Mouse (Mus musculus): ENCODE data around the gene Wasf2. TPM values are rescaled to one million over a fixed set of nuclear protein-coding genes. Genes with fewer than 3 reads are reported as not detected.
A peak's percentile ranks its signal among the peaks of the same experiment; 100 is the strongest.

Gene Wasf2
- polyA plus RNA-seq, 1 experiment: 62.0 TPM

- H3ac ChIP-seq (ENCODE audit: control insufficient read depth, insufficient read length): no peak overlapping the region
- peak overlapping the region; percentile 18 for H3K4me3 ChIP-seq
- H3K27me3 ChIP-seq (ENCODE audit: control insufficient read depth, insufficient read depth, insufficient read length): no peaks in the 10 kb centered on the region
- TF ChIP-seq POLR2A (IDR thresholded peaks at IDR 0.05; ENCODE audit: insufficient read length, low read depth) (no peak), SRF (IDR thresholded peaks at IDR 0.05; ENCODE audit: control insufficient read depth, insufficient read length, low read depth) (no peak), MYOD1 (IDR thresholded peaks at IDR 0.05; ENCODE audit: control insufficient read depth in 1 of 3, insufficient read length in 2 of 3, low read depth in 2 of 3) (no peak), MAX (IDR thresholded peaks at IDR 0.05; ENCODE audit: low read depth) (no peak), TCF12 (IDR thresholded peaks at IDR 0.05; ENCODE audit: insufficient read depth, poor library complexity, severe bottlenecking) (no peak), CEBPB (IDR thresholded peaks at IDR 0.05; ENCODE audit: insufficient read depth, poor library complexity, severe bottlenecking) (no peak), MYOG (IDR thresholded peaks at IDR 0.05; ENCODE audit: control insufficient read depth in 1 of 3, insufficient read depth in 1 of 3, insufficient read length in 2 of 3, low read depth in 2 of 3) (no peak), E2F4 (IDR thresholded peaks at IDR 0.05; ENCODE audit: insufficient read depth) (no peak), REST (IDR thresholded peaks at IDR 0.05; ENCODE audit: insufficient read depth, insufficient read length) (no peak), USF1 (IDR thresholded peaks at IDR 0.05; ENCODE audit: low read depth) (no peak), POLR2AphosphoS2 (IDR thresholded peaks at IDR 0.05; ENCODE audit: insufficient read length, low read depth) (no peak)
- peak overlapping the region; percentile 92 for H3K4me2 ChIP-seq (ENCODE audit: low read depth)
- no peaks in the 10 kb centered on the region for H3K36me3 ChIP-seq (ENCODE audit: control insufficient read depth, insufficient read depth)
- no peaks in the 10 kb centered on the region for H3K79me2 ChIP-seq (ENCODE audit: control insufficient read depth, insufficient read depth)
These were observed 82.9 kb downstream of the Wasf2 start for GRCm38 (mm10) chr4:133213268-133213590.

DNA sequence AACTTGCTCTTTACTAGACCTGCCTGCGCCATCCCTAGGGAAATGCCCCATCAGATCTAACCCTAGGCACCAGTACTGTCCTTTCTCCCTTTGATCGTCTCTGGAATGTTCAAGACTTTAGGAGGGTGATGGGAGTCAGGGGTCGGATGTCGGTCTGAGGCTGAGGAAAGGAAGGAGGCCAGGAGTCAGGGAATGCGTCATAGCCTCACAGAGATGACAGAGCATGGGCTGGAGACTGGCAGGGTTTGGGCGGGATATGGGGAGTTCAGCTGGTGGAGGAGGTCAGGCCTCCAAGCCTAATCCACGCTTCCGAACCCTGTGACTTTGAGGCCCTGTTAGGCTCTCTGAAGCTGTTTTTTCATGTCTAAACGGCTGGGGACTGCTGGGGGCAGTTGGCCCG, 83.4 kb downstream of the Wasf2 start:
- Histone ChIP-seq H3K36me3 (ENCODE audit: control insufficient read depth, insufficient read depth) (no peaks in the 10 kb centered on the region), H3K4me2 (ENCODE audit: low read depth) (peak overlapping the region; percentile 92), H3ac (ENCODE audit: control insufficient read depth, insufficient read length) (no peak overlapping the region), H3K4me3 (peak overlapping the region; percentile 18), H3K27me3 (ENCODE audit: control insufficient read depth, insufficient read depth, insufficient read length) (no peaks in the 10 kb centered on the region), H3K79me2 (ENCODE audit: control insufficient read depth, insufficient read depth) (no peaks in the 10 kb centered on the region)
- no peak for TF ChIP-seq CEBPB (IDR thresholded peaks at IDR 0.05; ENCODE audit: insufficient read depth, poor library complexity, severe bottlenecking)
- no peak for TF ChIP-seq MYOD1 (IDR thresholded peaks at IDR 0.05; ENCODE audit: control insufficient read depth in 1 of 3, insufficient read length in 2 of 3, low read depth in 2 of 3)
- no peak for TF ChIP-seq TCF12 (IDR thresholded peaks at IDR 0.05; ENCODE audit: insufficient read depth, poor library complexity, severe bottlenecking)
- TF ChIP-seq MAX (IDR thresholded peaks at IDR 0.05; ENCODE audit: low read depth): no peak
- no peak for TF ChIP-seq TCF3 (IDR thresholded peaks at IDR 0.05; ENCODE audit: insufficient read length, low read depth)
- no peak for TF ChIP-seq REST (IDR thresholded peaks at IDR 0.05; ENCODE audit: insufficient read depth, insufficient read length)
- TF ChIP-seq SRF (IDR thresholded peaks at IDR 0.05; ENCODE audit: control insufficient read depth, insufficient read length, low read depth): no peak
- no peak for TF ChIP-seq POLR2AphosphoS2 (IDR thresholded peaks at IDR 0.05; ENCODE audit: insufficient read length, low read depth)
- no peak for TF ChIP-seq USF1 (IDR thresholded peaks at IDR 0.05; ENCODE audit: low read depth)
- no peak for TF ChIP-seq E2F4 (IDR thresholded peaks at IDR 0.05; ENCODE audit: insufficient read depth)
- no peak for TF ChIP-seq MYOG (IDR thresholded peaks at IDR 0.05; ENCODE audit: control insufficient read depth in 1 of 3, insufficient read depth in 1 of 3, insufficient read length in 2 of 3, low read depth in 2 of 3)
- TF ChIP-seq POLR2A (IDR thresholded peaks at IDR 0.05; ENCODE audit: insufficient read length, low read depth): no peak

GRCm38 (mm10) chr4:133217641-133218040, 87.3 kb downstream of the Wasf2 start:
- H3K4me2 ChIP-seq (ENCODE audit: low read depth): no peak overlapping the region
- TF ChIP-seq CEBPB (IDR thresholded peaks at IDR 0.05; ENCODE audit: insufficient read depth, poor library complexity, severe bottlenecking) (no peak), POLR2AphosphoS2 (IDR thresholded peaks at IDR 0.05; ENCODE audit: insufficient read length, low read depth) (no peak), USF1 (IDR thresholded peaks at IDR 0.05; ENCODE audit: low read depth) (peak; percentile 32), MYOD1 (IDR thresholded peaks at IDR 0.05; ENCODE audit: control insufficient read depth in 1 of 3, insufficient read length in 2 of 3, low read depth in 2 of 3) (no peak)
- H3K4me3 ChIP-seq: no peak overlapping the region
- no peaks in the 10 kb centered on the region for H3K36me3 ChIP-seq (ENCODE audit: control insufficient read depth, insufficient read depth)
- H3K27me3 ChIP-seq (ENCODE audit: control insufficient read depth, insufficient read depth, insufficient read length): peaks cover 31% of the 10 kb centered on the region
- H3ac ChIP-seq (ENCODE audit: control insufficient read depth, insufficient read length): no peak overlapping the region
- no peaks in the 10 kb centered on the region for H3K79me2 ChIP-seq (ENCODE audit: control insufficient read depth, insufficient read depth)

- Histone ChIP-seq H3ac (ENCODE audit: control insufficient read depth, insufficient read length) (no peak overlapping the region), H3K79me2 (ENCODE audit: control insufficient read depth, insufficient read depth) (no peaks in the 10 kb centered on the region), H3K4me2 (ENCODE audit: low read depth) (no peak overlapping the region), H3K4me3 (no peak overlapping the region), H3K36me3 (ENCODE audit: control insufficient read depth, insufficient read depth) (no peaks in the 10 kb centered on the region), H3K27me3 (ENCODE audit: control insufficient read depth, insufficient read depth, insufficient read length) (peaks cover 39% of the 10 kb centered on the region)
- TF ChIP-seq MAX (IDR thresholded peaks at IDR 0.05; ENCODE audit: low read depth): no peak
- no peak for TF ChIP-seq E2F4 (IDR thresholded peaks at IDR 0.05; ENCODE audit: insufficient read depth)
- TF ChIP-seq REST (IDR thresholded peaks at IDR 0.05; ENCODE audit: insufficient read depth, insufficient read length): no peak
- TF ChIP-seq POLR2A (IDR thresholded peaks at IDR 0.05; ENCODE audit: insufficient read length, low read depth): no peak
- no peak for TF ChIP-seq POLR2AphosphoS2 (IDR thresholded peaks at IDR 0.05; ENCODE audit: insufficient read length, low read depth)
- no peak for TF ChIP-seq USF1 (IDR thresholded peaks at IDR 0.05; ENCODE audit: low read depth)
- no peak for TF ChIP-seq SRF (IDR thresholded peaks at IDR 0.05; ENCODE audit: control insufficient read depth, insufficient read length, low read depth)
- no peak for TF ChIP-seq MYOD1 (IDR thresholded peaks at IDR 0.05; ENCODE audit: control insufficient read depth in 1 of 3, insufficient read length in 2 of 3, low read depth in 2 of 3)
- TF ChIP-seq TCF12 (IDR thresholded peaks at IDR 0.05; ENCODE audit: insufficient read depth, poor library complexity, severe bottlenecking): no peak
- TF ChIP-seq CEBPB (IDR thresholded peaks at IDR 0.05; ENCODE audit: insufficient read depth, poor library complexity, severe bottlenecking): no peak
- TF ChIP-seq TCF3 (IDR thresholded peaks at IDR 0.05; ENCODE audit: insufficient read length, low read depth): no peak
- TF ChIP-seq MYOG (IDR thresholded peaks at IDR 0.05; ENCODE audit: control insufficient read depth in 1 of 3, insufficient read depth in 1 of 3, insufficient read length in 2 of 3, low read depth in 2 of 3): no peak
These were observed 88.4 kb downstream of the Wasf2 start for GRCm38 (mm10) chr4:133218745-133219144.

- Histone ChIP-seq H3K36me3 (ENCODE audit: control insufficient read depth, insufficient read depth) (no peaks in the 10 kb centered on the region), H3K79me2 (ENCODE audit: control insufficient read depth, insufficient read depth) (no peaks in the 10 kb centered on the region), H3K4me2 (ENCODE audit: low read depth) (no peak overlapping the region), H3ac (ENCODE audit: control insufficient read depth, insufficient read length) (no peak overlapping the region), H3K4me3 (no peak overlapping the region), H3K27me3 (ENCODE audit: control insufficient read depth, insufficient read depth, insufficient read length) (peaks cover 39% of the 10 kb centered on the region)
- TF ChIP-seq USF1 (IDR thresholded peaks at IDR 0.05; ENCODE audit: low read depth): no peak
- TF ChIP-seq MYOG (IDR thresholded peaks at IDR 0.05; ENCODE audit: control insufficient read depth in 1 of 3, insufficient read depth in 1 of 3, insufficient read length in 2 of 3, low read depth in 2 of 3): no peak
- TF ChIP-seq TCF12 (IDR thresholded peaks at IDR 0.05; ENCODE audit: insufficient read depth, poor library complexity, severe bottlenecking): no peak
- TF ChIP-seq MYOD1 (IDR thresholded peaks at IDR 0.05; ENCODE audit: control insufficient read depth in 1 of 3, insufficient read length in 2 of 3, low read depth in 2 of 3): no peak
- TF ChIP-seq TCF3 (IDR thresholded peaks at IDR 0.05; ENCODE audit: insufficient read length, low read depth): no peak
- no peak for TF ChIP-seq E2F4 (IDR thresholded peaks at IDR 0.05; ENCODE audit: insufficient read depth)
- TF ChIP-seq POLR2AphosphoS2 (IDR thresholded peaks at IDR 0.05; ENCODE audit: insufficient read length, low read depth): no peak
- TF ChIP-seq SRF (IDR thresholded peaks at IDR 0.05; ENCODE audit: control insufficient read depth, insufficient read length, low read depth): no peak
- no peak for TF ChIP-seq MAX (IDR thresholded peaks at IDR 0.05; ENCODE audit: low read depth)
- no peak for TF ChIP-seq REST (IDR thresholded peaks at IDR 0.05; ENCODE audit: insufficient read depth, insufficient read length)
These were observed 90.4 kb downstream of the Wasf2 start for GRCm38 (mm10) chr4:133220656-133221055.

All from myocyte (in vitro differentiated cells).